Comparison of ENCODE assay signal across 8 mouse cellular contexts in the genomic region with DNA sequence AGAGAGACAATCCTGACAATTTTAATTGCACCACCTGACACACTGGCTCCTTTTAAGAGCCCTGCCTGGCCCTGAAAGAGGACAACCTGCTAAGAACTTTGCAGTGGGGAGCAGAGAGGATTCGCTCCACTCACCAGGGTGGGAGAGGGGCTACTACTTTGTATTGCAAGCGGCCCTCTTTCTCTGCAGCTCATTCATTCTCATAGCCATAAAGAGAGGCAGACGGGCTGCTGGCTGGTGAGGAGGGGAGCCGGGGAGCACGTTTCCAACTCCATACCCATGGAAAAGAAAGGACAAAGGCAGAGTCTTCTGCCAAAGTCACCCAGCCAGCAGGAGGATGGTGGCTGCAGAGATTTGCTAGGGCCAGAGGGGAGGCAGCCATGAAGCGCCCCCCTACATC.
A peak's percentile ranks its signal among the peaks of the same experiment; 100 is the strongest.
DNase-seq lines count a peak whose midpoint lies in the region; ATAC-seq and TF ChIP-seq lines count a peak whose summit lies in the region.
"Had no signal": no experiment of that assay in that cellular context is flagged by ENCODE, and none has a peak within 500 bp of the region (broad histone marks: within the 10 kb centered on the region; RNA-seq: fewer than 3 reads in every experiment).

No protein-coding gene starts in this region.

- TF ChIP-seq POLR2A in myocyte (IDR thresholded peaks at IDR 0.05; ENCODE audit: insufficient read length, low read depth), result no peak

- ATAC-seq in heart, postnatal 0 days (ENCODE audit: insufficient read depth, low read depth), result no peak
- peak; percentile 64 for ATAC-seq in forebrain, postnatal 0 days
- ATAC-seq in hindbrain, postnatal 0 days, result peak; percentile 48

- WGBS in heart, postnatal 0 days, result 71% methylated on average over 6 of the region's 6 CpGs
- WGBS in forebrain, postnatal 0 days, result 23% methylated on average over 6 of the region's 6 CpGs
- 29% methylated on average over 6 of the region's 6 CpGs for WGBS in hindbrain, postnatal 0 days

- no peaks in the 10 kb centered on the region for H3K9me3 ChIP-seq in heart, postnatal 0 days (replicated peaks; ENCODE audit: control insufficient read depth, low read length)
- no peaks in the 10 kb centered on the region for H3K9me3 ChIP-seq in forebrain, postnatal 0 days (ENCODE audit: low read length)
- no peaks in the 10 kb centered on the region for H3K9me3 ChIP-seq in hindbrain, postnatal 0 days (ENCODE audit: low read length)

- no peak overlapping the region for H3K4me3 ChIP-seq in heart, postnatal 0 days (ENCODE audit: low read depth, low read length)
- H3K4me3 ChIP-seq in forebrain, postnatal 0 days (ENCODE audit: low read depth, low read length), result no peak overlapping the region
- no peak overlapping the region for H3K4me3 ChIP-seq in hindbrain, postnatal 0 days (ENCODE audit: low read length)
- no peak overlapping the region for H3K4me3 ChIP-seq in myocyte

- intact Hi-C loops in heart, postnatal 10 days (cut with DNase I), result no loop called here

- peak overlapping the region; percentile 39 for H3K27ac ChIP-seq in heart, postnatal 0 days (ENCODE audit: low read depth)
- H3K27ac ChIP-seq in forebrain, postnatal 0 days (ENCODE audit: low read depth, low read length), result peak overlapping the region; percentile 57
- peak overlapping the region; percentile 79 for H3K27ac ChIP-seq in hindbrain, postnatal 0 days

- TF ChIP-seq CTCF in heart, postnatal 0 days (IDR thresholded peaks at IDR 0.05; ENCODE audit: low read depth), result no peak
- peak; percentile 2; the same call in 1 of the 2 replicates for TF ChIP-seq CTCF in forebrain, postnatal 0 days (IDR thresholded peaks at IDR 0.05; ENCODE audit: low read depth)
- TF ChIP-seq CTCF in hindbrain, postnatal 0 days (IDR thresholded peaks at IDR 0.05; ENCODE audit: low read depth), result no peak

- no peak for DNase-seq in heart, postnatal 0 days (ENCODE audit: low spot score)
- DNase-seq in heart, postnatal 10 days, result no peak
- DNase-seq in forebrain, postnatal 0 days, result peak; percentile 39
- DNase-seq in hindbrain, postnatal 0 days (ENCODE audit: low spot score), result peak; percentile 57
- no peak for DNase-seq in embryo, embryonic 11 days
- no peak for DNase-seq in layer of hippocampus, postnatal 25 days (ENCODE audit: extremely low spot score in 1 of 2, low spot score in 1 of 2)
- DNase-seq: liver had no signal

- no peaks in the 10 kb centered on the region; the same call in 1 of the 2 replicates for H3K36me3 ChIP-seq in heart, postnatal 0 days (replicated peaks; ENCODE audit: control insufficient read depth, insufficient read depth, low read length)
- no peaks in the 10 kb centered on the region for H3K36me3 ChIP-seq in forebrain, postnatal 0 days (ENCODE audit: insufficient read depth)
- no peaks in the 10 kb centered on the region for H3K36me3 ChIP-seq in hindbrain, postnatal 0 days (ENCODE audit: insufficient read depth, low read length)
- no peaks in the 10 kb centered on the region for H3K36me3 ChIP-seq in myocyte (ENCODE audit: control insufficient read depth, insufficient read depth)

- TF ChIP-seq EP300 in heart, postnatal 0 days (IDR thresholded peaks at IDR 0.05; ENCODE audit: low read depth), result no peak

- no peak overlapping the region for H3K4me2 ChIP-seq in heart, postnatal 0 days (ENCODE audit: low read depth, low read length)
- H3K4me2 ChIP-seq in forebrain, postnatal 0 days (ENCODE audit: low read depth), result no peak overlapping the region
- no peak overlapping the region for H3K4me2 ChIP-seq in hindbrain, postnatal 0 days (ENCODE audit: low read depth, low read length)
- H3K4me2 ChIP-seq in myocyte (ENCODE audit: low read depth), result peak overlapping the region; percentile 40

- no peak overlapping the region for H3ac ChIP-seq in myocyte (ENCODE audit: control insufficient read depth, insufficient read length)

- no peaks in the 10 kb centered on the region for H3K27me3 ChIP-seq in heart, postnatal 0 days (ENCODE audit: control insufficient read depth, insufficient read depth, low read length)
- no peaks in the 10 kb centered on the region for H3K27me3 ChIP-seq in forebrain, postnatal 0 days (ENCODE audit: insufficient read depth, low read length)
- H3K27me3 ChIP-seq in hindbrain, postnatal 0 days (ENCODE audit: insufficient read depth, low read length), result no peaks in the 10 kb centered on the region
- no peaks in the 10 kb centered on the region for H3K27me3 ChIP-seq in myocyte (ENCODE audit: control insufficient read depth, insufficient read depth, insufficient read length)

- no peak overlapping the region for H3K9ac ChIP-seq in heart, postnatal 0 days (replicated peaks; ENCODE audit: low read depth, low read length)
- H3K9ac ChIP-seq in forebrain, postnatal 0 days, result no peak overlapping the region
- 0 out of 2 replicates have a peak overlapping the region, but pooled peaks have one; percentile 6 for H3K9ac ChIP-seq in hindbrain, postnatal 0 days (replicated peaks; ENCODE audit: low read length)

- no peaks in the 10 kb centered on the region for H3K79me2 ChIP-seq in myocyte (ENCODE audit: control insufficient read depth, insufficient read depth)

- H3K4me1 ChIP-seq in heart, postnatal 0 days (ENCODE audit: control insufficient read depth, insufficient read depth), result peaks cover 21% of the 10 kb centered on the region; the same call in 1 of the 2 replicates
- H3K4me1 ChIP-seq in forebrain, postnatal 0 days (ENCODE audit: insufficient read depth), result no peaks in the 10 kb centered on the region
- H3K4me1 ChIP-seq in hindbrain, postnatal 0 days (ENCODE audit: insufficient read depth, low read length), result peaks cover 10% of the 10 kb centered on the region; the same call in 1 of the 2 replicates

TF ChIP-seq in myocyte, 11 proteins besides CTCF, POLR2A, EP300 and RAD21:
- no peak for TF ChIP-seq TCF12 (IDR thresholded peaks at IDR 0.05; ENCODE audit: insufficient read depth, poor library complexity, severe bottlenecking)
- no peak for TF ChIP-seq POLR2AphosphoS2 (IDR thresholded peaks at IDR 0.05; ENCODE audit: insufficient read length, low read depth)
- TF ChIP-seq E2F4 (IDR thresholded peaks at IDR 0.05; ENCODE audit: insufficient read depth), result no peak
- no peak for TF ChIP-seq MAX (IDR thresholded peaks at IDR 0.05; ENCODE audit: low read depth)
- no peak for TF ChIP-seq REST (IDR thresholded peaks at IDR 0.05; ENCODE audit: insufficient read depth, insufficient read length)

Comparison
In these comparisons a context has a peak if more than half of its experiments do, and no peak if none do; other contexts are left out.
1. DNase-seq: peak in forebrain, postnatal 0 days (single experiment) and hindbrain, postnatal 0 days (single experiment); none in heart, postnatal 0 days (single experiment), heart, postnatal 10 days (0 of 2), embryo, embryonic 11 days (single experiment) and layer of hippocampus, postnatal 25 days (0 of 2).
2. Peak in every context shown above with its lines, with median percentiles within 50 percentile points of each other: H3K27ac ChIP-seq.